Mouse (Mus musculus) adrenal gland, adult (tissue): ENCODE measurements around the gene Nudt15.

Source experiments
- DNase-seq, 2 experiments: peaks; one replicate each; pipeline ENCODE4 v3.0.0; 2022 to 2023; ENCODE audit warnings: low spot score in 1 of 2; ENCODE audit not compliant: inconsistent age in 2 of 2

The Nudt15 gene

DNA sequence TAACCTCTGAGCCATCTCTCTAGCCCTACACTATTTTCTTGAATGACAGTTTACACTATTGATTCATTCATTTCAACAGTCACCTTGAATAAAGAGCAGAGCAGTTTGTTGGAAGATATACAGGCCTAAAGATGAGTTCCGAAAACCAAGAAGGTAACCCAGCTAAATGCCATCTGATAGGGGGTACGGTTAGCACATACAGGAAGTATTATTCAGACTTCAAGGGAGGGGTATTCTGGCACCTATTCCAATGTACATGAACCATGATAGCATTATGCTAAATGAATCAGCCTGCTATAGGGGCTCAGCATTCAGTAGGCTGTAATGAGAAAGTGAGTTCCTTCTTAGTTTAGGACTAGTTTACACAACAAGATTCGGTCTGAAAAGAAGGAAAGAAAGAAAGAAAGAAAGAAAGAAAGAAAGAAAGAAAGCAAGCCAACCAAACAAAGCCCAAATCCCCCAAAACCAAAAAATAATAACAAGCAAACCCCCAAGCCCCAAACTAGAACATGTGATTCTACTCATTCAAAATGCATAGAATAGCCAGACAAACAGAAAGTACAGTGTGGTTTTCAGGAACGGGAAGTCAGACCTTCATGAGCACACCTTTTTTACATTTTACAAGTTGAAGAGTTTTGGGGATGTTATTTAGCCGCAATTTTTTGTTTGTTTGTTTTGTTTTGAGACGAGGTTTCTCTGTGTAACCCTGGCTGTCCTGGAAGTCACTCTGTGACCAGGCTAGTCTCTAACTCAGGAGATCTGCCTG lies 39.2 kb downstream of the Nudt15 start:
- no peak for DNase-seq

DNA sequence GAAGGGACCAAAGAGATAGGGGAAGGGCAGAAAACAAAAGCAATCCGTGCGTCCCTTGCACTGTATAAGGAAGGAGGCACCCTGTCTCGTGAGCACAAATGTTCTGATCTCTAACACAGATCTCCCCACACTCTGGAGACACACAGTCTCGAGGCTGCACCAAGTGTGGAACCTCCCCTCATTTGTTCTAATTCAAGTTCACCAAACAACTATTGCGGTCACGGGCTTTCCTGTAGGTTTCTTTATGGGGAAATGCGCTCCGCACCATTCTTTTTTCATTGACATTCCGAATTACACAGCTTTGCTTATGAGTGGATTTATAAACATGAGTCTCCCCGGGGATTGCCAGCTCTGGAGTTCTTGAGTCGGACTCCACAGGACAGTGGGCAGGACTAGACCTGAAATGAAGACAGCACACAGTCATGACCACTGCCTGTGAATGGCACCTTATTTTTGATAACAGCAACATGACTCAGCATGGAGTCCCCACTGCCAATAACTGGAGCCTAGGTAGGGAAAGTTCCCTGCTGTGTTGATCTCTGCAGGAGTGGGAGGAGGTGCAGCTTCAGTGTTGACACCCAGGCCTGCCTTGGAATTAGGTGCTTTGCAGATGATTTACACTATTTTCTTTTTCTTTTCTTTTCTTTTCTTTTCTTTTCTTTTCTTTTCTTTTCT lies 40.2 kb downstream of the Nudt15 start:
- peak in 1 of 2 experiments; percentile 44 for DNase-seq

DNA sequence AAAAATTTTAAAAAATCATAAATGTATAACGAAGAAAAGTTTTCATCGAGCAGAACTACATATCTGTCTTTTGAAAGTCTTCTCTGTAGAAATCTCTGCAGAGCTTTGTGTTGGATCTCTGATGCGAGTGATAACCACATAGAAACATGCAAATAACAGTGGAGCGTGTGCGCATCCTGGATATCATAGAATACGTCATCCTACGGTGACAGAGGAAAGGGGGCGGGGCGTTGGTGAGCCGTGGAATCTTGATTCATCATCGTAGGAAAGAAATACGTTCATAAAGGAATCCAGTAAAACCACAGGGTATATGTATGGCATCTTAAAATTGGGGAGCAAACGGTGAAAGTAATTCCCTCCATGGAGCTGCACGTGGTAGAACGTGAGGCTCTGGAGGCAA lies 40.8 kb downstream of the Nudt15 start:
- DNase-seq = no peak

DNA sequence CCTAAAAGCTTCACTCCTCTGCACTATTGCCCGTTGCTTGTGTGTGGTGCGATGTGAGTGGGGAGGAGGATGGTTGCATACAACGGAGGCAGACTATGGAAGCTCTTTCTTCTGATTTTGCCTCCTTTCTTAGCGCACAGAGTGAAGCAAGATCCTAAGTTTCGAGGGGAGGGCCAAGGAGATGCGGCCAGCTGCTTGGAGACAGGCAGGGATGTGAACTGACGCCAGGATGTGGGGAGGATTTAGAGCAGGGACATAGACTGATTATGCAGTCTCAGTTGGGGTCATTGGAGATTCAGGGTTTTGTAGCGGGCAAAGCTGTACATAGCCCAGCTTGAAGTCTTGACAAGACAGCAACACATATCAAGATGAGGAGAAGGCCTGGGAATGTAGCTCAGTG lies 41.8 kb downstream of the Nudt15 start:
- no peak for DNase-seq

DNA sequence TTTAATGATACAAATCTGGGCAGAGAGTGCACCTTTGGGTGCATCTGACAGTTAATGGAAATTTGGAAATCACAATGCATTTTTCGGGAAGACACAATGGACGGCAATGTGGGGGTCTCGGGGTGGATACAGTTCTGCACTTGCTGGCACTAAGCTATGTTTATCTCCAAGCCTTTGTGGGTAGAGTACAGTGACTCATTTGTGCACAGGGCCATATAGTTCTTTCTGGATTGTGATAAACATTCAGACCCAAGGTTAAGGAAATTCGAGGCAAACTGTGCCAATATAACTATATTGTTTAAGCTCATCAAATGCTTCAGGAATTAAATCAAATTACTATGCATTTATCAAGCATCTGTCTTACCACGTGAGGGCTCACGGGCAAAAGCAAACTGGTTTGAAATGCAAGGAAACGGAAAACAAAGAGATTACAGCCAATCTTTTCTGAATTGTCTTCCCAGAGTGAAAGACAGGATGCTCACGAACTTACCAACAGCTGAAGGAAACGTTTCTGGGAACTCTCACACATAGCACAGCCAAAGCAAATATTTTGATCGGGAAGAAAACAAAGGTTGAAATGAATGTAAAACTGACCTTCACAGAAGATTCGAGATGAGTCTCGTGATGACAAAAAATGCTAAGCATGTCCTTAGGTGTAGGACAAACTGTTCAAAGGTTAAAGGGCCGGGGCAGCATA lies 44.7 kb downstream of the Nudt15 start:
- peak in 1 of 2 experiments; percentile 45 for DNase-seq

DNA sequence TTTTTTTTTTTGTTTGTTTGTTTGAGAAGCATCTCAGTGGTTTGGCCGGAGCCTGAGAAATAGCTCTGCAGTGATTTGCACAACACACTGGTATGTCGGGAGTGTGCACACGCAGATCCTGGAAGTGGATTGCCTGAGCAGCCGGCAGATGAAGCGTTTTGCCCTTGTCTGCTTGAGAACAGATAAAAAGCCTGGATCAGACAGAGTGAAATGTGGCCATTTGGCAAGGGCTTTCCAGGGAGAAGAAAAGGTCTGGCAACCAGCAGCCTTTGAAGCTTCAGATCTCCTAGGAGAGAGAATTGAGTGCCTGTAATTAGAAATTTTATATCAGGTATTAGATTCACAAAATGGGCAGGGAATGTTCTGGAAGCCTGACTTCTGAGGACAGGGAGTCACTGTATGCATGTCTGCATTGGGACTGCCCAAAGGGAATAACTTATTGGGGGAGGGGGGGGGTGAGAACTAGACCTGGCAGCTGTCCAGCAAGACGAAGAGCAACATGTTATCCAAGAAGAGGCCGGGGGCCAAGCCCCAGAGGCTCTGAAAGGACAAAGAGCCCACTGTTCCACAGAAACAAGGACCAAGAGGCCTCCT lies 45.4 kb downstream of the Nudt15 start:
- peak; percentile 65 to 77 for DNase-seq

DNA sequence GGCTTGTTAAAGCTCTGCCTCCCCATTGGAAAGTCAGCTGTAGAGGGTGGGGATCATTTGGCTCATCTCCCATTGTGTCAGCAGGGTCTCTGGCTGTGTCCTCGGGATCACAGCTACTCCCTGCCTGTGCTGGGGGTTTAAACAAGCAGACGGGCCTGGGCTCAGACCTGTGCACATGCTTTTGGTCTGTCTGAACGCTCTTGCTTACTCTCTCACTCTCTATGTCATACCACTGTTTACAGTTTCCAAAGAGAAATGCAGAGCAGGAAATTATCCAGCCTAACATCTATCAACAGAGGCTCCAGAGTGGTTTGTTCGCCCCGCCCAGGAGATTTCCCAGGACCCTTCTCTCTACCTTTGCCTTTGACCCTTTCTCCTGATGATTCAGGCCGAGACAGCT lies 46.3 kb downstream of the Nudt15 start:
- no peak for DNase-seq

DNA sequence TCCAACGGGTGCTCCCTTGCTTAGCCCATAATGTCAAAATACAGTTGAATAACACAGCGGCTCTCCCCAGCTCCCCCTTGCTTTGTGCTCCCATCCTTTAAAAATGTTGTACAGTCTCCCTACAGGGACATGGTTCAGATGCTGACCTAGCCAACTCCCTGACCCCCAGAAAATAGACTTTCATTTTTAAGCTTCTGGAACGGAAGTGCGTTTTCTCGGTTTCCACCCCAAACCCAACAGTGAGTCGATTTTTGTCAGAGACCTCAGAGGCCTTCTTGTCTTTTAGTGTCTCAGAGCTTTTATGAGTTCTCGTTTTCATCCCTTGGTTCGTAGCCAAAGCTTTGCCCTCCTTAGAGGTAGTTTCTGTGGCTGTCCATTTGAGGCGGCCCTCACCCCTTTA lies 46.8 kb downstream of the Nudt15 start:
- no peak for DNase-seq

DNA sequence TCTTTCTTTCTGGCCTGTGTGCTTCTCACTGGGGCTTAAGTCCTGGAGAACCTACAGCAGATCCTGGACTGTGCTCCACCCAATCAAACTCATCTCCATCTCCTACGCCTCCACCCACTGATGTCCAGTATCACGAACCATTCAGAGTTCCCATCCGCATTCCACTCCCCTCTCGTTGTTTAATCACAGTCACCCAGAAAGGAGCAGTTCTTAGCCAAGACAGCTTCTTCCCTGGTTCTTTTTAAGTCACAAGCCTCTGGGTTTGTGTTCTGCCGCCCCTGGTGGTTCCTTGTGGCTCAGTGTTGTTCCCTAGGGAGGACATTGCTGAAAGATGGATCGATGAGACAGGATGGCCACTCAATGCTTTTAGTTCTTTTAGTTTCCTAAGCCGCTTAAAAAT lies 52.3 kb downstream of the Nudt15 start:
- no peak for DNase-seq

DNA sequence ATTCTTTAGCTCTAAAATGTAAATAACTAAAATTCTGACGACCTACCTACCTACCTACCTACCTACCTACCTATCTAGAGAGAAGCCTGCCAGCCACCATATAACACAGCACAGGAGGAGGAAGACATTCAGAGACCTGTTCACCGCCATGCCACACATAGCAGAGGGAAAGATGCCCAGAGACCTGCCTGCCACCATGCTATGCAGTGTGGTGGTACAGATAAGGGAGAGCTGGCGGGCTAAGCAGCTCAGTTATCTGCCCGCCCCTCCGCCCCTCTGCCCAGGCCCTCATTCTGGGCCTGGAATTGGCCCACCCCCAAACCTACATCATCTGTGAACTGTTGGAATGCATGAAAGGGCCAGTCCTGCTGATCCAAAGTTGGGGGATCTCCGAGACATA lies 53.9 kb downstream of the Nudt15 start:
- DNase-seq = no peak

DNA sequence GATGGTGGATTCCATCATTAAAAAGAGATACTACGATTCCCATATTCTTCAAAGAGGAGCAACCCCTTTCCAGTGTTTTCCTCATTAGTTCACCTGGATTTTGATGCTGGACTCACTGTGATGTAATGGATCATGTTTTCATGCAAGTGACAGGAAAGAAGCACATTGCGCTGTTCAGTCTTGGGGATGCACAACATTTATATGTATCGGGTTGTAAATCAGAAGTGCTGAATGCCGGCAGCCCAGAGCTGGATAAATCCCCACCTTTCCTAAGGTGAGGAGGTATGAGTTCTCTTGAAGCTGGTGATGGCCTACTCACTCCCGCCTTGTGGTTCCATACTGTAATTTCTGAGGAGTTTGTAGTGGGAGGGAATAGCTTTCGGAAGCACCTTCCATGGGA lies 54.7 kb downstream of the Nudt15 start:
- DNase-seq = no peak

DNA sequence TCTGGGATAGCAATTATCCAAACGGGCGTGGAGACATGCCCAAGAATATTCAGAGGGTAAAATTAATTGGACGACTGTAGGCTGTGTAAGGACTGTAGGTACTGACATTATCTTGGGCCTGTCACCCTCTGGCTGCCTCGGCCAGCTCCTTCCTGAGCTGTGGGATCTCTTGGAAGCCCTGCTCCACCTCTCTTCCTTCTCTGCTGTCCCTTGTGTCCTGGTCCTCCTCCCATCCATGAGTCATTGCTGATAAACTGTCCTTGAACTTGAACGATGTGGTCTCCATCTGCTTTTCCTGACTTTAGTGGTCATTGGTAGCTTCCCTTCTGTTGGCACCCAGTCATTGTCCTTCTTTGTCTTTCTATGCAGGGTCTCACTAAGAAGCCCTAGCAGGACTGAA lies 61.4 kb downstream of the Nudt15 start:
- DNase-seq = no peak

DNA sequence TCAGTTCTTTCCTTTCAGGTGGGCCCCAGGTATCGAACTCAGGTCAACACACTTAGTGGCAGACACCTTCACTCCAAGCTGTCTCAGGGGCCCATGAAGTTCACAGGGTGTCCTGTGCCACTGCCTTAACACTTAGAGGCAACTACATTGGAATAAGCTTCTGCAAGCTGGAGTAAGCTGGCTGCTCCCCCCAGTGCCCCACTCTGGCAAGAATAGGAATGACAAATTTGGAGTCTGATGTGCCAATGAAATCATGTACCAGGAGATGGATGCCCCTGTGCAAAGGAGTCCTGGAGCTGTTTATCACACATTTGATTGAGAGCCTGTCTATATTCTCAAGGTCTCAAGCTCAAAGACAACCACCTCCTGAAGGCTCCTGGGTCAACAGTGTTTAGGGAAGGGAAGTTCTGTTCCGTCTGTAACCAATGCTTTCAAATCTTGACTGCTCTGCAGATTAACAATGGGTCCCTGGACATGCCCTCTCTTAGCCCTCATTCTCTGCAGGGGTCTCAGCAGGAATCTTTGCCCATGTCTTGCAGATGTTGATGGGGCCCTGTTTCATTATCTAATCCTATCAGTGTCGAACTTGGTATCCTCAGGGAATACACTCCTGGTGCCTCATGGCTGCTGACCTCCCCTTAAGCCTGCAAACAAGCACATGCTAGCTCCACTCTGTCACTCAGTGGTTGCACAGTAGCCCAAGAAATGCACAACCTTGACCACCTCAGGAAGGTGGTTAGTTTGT lies 63.5 kb downstream of the Nudt15 start:
- DNase-seq = no peak

DNA sequence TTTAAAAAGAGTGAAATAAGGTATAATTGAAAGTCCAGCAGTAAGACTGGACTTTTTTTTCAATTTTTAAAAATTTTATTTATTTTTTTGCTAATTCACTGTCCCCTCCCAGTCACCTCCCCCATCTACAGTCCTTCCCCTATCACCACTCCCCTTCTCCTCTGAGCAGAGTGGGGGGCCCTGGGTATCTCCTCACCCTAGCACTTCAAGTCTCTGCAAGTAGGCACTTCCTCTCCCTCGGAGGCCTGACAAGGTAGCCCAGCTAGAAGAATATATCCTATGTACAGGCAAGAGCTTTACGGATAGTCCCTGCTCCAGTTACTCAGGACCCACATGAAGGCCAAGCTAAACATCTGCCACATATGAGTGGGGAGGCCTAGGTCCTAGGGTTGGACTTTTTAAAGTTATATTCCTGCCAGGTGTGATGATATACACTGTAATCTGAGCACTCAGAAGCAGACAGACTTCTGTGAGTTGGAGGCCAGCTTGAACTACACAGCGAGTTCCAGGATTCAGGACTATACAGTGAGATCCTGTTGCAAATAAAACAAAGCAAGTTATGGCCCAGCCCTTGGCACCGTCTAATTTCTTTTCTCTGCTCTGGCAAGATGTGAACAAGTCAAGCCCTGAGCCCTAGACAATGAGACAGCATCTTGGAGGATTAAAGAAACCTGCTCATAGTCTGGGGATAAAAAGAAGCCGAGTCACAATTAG lies 64.4 kb downstream of the Nudt15 start:
- DNase-seq = no peak

DNA sequence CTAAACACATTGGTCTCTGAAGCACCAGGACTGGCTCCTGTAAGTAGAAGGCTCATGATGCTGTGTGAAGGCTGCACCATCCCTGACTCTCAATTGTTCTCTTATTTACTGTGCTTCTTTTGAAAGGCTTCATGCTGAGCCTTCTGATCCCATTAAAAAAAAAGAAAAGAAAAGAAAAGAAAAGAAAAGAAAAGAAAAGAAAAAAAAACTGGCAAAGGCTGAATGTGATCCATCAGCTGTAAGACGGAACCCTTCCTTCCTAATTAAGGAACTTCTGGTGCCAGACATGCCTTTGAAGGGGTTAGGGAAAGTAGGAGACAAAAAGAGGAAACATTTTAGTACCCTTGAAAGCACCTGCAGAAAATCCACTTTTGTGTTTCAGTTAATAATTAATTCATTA lies 68.3 kb downstream of the Nudt15 start:
- no peak for DNase-seq

DNA sequence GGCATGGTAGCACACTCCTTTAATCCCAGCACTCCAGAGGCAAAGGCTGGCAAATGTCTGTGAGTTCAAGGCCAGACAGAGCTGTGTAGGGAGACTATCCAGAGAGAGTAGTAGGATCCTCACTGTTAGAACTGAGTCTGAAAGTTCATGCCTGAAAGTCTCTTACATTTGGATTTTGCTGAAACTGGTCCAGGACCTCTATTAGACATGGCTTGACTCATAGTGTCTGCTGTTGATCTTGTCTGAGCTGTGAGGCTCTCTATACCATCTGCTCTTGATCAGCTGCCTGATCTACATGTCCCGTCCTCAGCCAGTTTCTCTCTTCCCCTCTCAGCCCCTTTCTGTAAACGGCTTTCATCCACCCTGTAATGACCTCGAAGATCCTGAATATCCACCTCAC lies 69.7 kb downstream of the Nudt15 start:
- DNase-seq = no peak

DNA sequence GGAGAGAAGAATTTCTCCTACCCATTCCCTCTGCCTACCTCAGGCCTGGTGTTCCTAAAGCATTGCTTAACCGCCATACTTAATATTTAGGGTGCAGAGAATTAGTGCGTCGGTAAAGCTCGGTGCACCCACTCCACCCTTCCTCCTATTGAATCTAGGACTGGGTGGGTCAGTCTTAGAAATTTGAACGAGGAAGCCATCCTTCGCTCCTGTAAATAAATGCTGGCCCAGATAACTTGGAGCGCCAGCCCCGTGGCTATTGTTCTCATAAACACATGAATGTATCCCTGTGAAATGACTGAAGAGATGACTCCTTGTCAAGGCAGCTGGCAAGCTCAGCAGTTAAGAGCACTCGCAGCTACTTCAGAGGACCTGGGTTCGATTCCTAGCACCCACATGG lies 71.0 kb downstream of the Nudt15 start:
- no peak for DNase-seq

DNA sequence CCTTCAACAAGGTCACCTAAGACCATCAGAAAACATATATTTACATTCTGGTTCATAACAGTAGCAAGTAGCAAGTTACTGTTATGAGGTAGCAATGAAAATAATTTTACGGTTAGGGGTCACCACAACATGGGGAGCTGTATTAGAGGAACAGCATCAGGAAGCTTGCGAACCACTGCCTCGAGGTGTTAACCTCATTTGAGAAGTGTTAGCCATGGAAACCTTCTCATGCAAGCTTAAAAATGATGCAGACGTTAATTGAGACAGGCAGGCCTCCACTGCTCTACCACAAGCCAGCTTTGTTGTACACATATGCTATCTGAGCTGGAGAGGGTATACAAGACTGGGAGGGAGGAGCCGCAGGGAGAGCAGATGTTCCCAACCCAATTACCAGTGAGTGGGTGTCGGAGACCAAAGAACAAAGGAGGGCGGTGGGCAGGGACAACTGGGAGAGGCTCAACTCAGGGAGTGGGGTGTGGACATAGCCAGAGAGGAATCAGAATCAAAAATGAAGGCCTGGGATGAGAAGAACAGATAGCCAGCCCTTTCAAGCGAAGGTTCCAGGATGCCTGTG lies 71.6 kb downstream of the Nudt15 start:
- no peak for DNase-seq

DNA sequence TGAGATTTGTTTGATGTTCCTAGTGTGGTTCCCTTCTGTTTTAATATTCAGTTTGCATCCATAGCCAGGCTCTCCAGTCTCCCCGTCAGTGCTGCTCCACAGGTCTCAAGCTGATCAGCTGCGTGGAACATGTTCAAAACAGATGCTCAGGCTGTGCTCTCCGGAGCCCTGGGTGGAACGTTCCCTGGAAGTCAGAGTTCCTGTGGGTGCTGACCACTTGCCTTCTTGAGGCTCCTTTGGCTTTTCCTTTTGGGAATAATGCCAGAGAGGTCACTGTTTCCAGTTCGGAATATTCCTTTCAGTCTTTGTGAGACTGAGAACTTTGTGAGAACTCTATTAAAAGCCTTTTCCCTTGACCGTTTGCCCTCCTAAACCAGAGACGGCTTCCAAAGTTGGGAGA lies 72.5 kb downstream of the Nudt15 start:
- peak; percentile 23 to 62 for DNase-seq

DNA sequence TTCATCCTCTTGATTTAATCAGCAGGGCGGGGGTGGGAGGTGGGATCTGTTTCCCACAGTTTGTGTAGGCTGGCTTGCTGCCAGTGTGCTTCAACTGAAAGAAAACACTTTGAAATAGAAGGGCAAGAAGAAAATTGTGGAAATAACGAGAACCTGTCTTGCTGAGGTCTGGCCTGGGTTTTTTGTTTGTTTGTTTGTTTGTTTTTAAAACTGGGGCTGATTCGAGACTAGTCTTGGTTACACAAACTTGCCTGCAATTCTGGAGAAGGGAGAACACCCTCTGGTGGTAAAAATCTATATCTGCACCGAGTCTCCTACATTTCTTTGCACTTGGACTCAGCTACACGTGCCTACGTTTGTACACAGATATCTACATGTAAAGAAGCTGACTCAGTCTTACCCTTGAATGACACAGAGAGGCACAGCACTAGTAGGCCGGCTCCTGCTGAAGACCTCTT lies 73.4 kb downstream of the Nudt15 start:
- DNase-seq = peak; percentile 39 to 86
